18 mouse cellular contexts compared by ENCODE assay signal in the genomic region with DNA sequence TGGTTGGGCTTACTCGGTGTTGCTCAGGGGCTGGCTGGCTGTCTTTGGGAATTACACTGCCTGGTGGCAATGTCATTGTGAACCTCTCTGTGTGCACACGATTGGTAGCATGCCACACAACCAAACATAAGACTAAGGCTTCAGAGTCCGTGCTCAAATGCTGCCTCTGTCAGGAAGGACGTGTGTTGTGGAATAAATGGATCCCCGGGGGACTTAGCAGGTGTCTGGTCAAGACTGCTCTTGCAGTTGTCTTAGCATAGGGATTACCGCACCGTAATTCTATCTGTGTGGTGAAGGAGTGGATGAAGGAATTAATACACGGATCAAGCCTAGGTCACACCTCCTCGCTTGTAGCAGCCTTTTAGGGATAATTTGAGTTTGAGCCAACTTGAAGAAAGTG. TPM values are rescaled to one million over a fixed set of nuclear protein-coding genes. Genes with fewer than 3 reads are reported as not detected.
"Had no signal": no experiment of that assay in that cellular context is flagged by ENCODE, and none has a peak within 500 bp of the region (broad histone marks: within the 10 kb centered on the region; RNA-seq: fewer than 3 reads in every experiment).

No protein-coding gene starts in this region.

- H3K36me3 ChIP-seq: kidney, embryonic 15.5 days; limb, embryonic 15.5 days; midbrain, embryonic 10.5 days; stomach, embryonic 15.5 days had no signal

- H3K4me1 ChIP-seq: kidney, embryonic 15.5 days; limb, embryonic 15.5 days; stomach, embryonic 15.5 days had no signal

- H3K27me3 ChIP-seq: limb, embryonic 15.5 days; liver, embryonic 15.5 days; stomach, embryonic 15.5 days had no signal

- H3K9me3 ChIP-seq: kidney, embryonic 15.5 days; limb, embryonic 15.5 days; liver, embryonic 15.5 days; midbrain, embryonic 10.5 days; stomach, embryonic 15.5 days had no signal

- DNase-seq: kidney, adult 2 months; kidney, postnatal 25 days; layer of hippocampus, adult 9-11 months; layer of hippocampus, postnatal 36 days; lung, embryonic 14.5 days; lung, postnatal 10 days; lung, postnatal 4 days; midbrain, embryonic 14.5 days; right cerebral cortex, postnatal 14 days; thymus, adult 2 months; thymus, postnatal 25 days had no signal

- H3K27ac ChIP-seq: kidney, embryonic 15.5 days; limb, embryonic 15.5 days; liver, embryonic 15.5 days; midbrain, embryonic 10.5 days; stomach, embryonic 15.5 days had no signal

- H3K9ac ChIP-seq: kidney, embryonic 15.5 days; limb, embryonic 15.5 days; liver, embryonic 15.5 days; lung, embryonic 14.5 days; stomach, embryonic 15.5 days had no signal

- H3K4me3 ChIP-seq: kidney, embryonic 15.5 days; limb, embryonic 15.5 days; liver, embryonic 15.5 days; midbrain, embryonic 10.5 days; stomach, embryonic 15.5 days had no signal

- H3K4me2 ChIP-seq: kidney, embryonic 15.5 days; limb, embryonic 15.5 days; liver, embryonic 15.5 days; lung, embryonic 14.5 days; stomach, embryonic 15.5 days had no signal

RNA-seq across cellular contexts. Expression of a gene that starts 32.8 kb away (rescaled TPM):
- total RNA-seq: layer of hippocampus, postnatal 36 days; left cerebral cortex, postnatal 25 days; megakaryocyte, adult 5-6 weeks had no signal
